Mouse (Mus musculus): ENCODE results near the gene Atad5.
"Not testable (repeated sequence)": the region's sequence is repeated elsewhere in the genome, so short reads cannot be mapped to it uniquely, and the experiment has no call there.

Atad5 gene

DNA sequence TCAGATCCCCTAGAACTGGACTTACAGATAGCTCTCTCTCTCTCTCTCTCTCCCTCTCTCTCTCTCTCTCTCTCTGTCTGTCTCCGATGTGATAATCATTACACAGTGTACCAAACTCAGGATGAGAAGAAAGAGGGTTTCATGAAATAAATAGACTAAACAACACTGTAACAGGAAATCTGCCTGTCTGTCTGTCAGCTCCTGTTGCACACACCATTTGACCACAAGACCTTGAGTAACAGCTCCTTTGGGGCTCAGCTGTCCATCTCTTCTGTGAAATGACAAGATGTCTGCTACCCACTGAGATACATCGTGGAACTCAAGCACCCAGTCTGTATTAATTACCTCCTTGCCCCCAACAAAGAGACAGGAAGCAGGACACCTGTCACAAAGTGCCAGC, 62.3 kb downstream of the Atad5 start:
- DNase-seq: no peak

DNA sequence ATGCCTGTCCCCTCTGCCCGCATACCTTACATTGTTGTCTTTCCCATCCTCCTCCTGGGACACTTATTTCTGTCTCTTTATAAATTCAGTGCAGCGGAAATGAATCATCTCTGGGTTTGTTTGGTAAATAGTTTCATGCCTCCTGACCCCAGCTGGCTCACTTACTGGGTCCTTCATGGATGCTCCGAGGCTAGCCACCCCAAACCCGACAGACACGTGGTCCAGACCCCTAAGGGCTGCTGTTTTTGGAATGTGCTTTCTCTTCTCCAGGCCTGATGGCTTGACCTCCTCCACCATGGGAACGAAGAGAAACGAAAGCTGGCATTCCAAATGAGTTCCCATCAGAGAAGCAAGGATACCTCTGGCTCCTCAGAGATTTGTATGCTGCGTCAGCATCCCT, 63.2 kb downstream of the Atad5 start:
- no peak for DNase-seq

DNA sequence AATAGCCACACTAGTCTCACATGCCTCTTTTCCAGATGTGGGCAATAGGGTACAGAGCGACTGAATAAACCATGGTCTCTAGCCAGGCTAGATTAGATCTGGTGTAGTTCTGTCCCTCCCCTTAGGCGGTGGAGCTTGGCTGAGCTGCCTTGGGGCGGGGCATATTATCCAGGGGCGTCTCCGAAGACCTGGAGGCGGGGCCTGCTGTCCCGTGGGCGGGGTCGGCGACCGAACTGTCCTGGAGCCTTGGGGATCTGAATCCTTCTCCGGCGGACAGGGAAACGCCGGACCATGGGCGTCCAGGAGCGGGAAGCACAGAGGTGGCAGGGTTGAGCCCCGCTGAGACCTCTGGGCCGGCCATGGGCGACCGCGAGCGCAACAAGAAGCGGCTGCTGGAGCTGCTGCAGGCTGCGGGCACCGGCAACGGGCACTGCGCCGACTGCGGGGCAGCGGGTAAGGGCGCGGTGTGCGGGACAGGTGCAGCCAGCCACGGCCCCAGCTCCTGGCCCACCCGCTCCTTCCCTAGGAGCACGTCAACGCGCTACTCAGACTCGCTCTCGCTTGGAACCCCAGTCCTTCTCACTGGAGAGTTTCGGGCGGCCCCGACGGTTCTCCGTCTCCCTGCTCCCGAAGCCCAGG, 64.8 kb downstream of the Atad5 start, which contains the start of gene Adap2:
Gene Adap2, plus strand, starts transcription at position 249 of the 639 bp plus-strand sequence.
- DNase-seq: peak; percentile 82 to 83

DNA sequence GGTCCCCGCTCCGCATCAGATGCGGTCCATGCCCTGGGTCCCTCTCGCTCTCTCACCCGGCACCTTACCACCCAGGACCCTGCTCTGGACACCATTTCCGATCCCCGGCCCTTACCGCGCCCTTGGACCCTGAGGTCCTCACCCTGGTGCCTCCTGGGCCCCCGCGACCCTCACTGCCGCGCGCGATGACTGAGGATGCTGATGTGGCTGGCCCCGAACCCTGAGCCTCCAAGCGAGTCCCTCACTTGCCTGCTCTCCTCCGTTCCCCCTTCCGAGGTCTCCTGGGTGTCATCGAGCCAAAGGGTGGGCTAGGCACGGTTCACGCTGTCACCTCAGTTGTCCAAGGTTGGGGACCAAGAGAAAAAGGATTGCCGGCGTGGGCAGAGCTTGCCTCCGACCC, 65.3 kb downstream of the Atad5 start:
- peak in 1 of 2 experiments; percentile 16 for DNase-seq

DNA sequence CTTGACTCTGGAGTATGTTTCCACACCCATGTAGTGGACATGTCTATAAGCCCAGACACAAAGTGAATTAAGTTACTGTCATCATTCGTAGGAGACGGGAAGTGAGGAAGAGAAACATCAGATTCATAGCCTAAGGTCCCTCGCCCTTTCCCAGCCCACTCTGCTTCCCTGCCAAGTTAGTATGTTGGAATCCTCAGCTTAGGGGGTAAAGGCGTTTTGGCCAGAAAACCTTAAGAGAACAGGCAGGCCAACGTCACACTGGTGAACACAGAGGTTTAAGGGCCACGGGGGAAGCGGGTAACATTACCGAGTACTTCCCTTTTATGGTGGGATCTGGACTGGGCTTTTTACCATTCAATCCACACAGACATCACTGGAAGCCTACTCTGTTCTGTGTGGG, 66.3 kb downstream of the Atad5 start:
- no peak for DNase-seq

DNA sequence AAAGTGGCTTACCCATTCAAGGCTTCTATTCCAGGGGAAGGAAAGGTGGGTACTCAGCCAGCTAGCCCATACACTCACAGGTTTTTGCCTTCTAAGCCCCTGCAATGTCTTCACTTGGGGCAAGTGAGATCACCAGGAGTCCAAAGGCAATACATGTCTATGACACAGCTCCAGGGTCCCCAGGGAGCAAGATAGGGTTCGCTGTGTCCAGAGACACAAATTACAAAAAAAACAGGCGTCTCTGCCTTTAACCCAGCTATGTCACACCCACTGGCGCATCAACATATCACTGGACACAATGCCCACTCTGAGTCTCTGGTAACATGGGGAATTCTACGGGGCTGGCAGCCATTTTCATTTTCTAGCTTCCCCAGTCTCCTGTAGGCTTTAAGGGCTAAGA, 66.8 kb downstream of the Atad5 start:
- DNase-seq: no peak

DNA sequence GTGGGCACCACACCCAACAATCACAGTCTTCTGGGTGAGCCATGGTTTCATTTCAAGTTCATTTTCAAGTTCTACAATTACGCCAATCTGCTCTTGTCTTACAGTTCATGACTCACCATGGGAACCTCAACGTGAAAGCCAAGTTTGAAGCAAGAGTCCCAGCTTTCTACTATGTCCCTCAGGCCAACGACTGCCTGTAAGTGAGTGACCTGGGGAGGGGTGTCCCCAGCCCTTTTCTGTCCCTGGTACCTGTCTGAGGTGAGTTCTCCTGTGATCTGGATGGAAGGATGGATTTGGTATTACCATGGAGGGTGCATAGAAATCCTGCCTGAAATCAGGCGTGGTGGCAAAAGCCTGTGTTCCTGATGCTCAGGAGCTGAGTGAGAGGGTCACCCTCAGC, 67.6 kb downstream of the Atad5 start:
- DNase-seq: no peak

DNA sequence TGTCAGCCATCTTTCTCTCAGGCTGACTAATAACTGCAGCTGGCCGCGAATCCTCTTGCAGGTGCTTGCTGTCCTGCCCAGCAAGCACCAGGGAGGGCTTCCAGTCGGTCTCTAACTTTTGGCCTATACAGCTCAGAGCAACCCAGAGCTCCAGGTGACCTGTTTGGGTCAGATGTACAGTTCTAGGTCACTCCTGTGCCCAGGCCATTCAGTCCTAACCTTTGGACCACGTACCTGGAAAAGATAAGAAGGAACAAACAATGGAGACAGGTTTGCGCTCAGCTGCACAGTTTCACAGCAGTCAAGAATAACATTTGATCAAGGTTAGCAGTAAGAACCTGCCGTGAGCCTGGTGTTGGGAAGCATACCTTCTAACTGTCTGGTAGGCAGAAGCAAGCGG, 69.8 kb downstream of the Atad5 start:
- DNase-seq: no peak

DNA sequence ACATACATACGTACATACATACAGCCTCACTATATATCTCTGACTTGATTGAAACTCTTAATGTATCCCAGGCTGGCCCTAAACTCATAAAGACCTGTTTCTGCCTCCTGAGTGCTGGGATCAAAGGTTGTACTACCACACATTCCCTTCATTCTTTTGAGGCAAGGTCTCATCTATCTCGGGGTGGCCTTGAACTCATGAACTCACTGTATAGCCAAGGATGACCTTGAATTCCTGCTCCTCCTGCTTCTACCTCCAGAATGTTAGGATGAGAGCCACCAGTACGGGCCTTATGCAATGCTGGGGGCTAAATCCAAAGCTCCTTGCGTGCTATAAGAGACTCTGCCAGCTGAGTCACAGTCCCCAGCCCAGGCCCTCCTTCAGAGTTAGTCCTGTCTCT, 71.8 kb downstream of the Atad5 start:
- no peak for DNase-seq

DNA sequence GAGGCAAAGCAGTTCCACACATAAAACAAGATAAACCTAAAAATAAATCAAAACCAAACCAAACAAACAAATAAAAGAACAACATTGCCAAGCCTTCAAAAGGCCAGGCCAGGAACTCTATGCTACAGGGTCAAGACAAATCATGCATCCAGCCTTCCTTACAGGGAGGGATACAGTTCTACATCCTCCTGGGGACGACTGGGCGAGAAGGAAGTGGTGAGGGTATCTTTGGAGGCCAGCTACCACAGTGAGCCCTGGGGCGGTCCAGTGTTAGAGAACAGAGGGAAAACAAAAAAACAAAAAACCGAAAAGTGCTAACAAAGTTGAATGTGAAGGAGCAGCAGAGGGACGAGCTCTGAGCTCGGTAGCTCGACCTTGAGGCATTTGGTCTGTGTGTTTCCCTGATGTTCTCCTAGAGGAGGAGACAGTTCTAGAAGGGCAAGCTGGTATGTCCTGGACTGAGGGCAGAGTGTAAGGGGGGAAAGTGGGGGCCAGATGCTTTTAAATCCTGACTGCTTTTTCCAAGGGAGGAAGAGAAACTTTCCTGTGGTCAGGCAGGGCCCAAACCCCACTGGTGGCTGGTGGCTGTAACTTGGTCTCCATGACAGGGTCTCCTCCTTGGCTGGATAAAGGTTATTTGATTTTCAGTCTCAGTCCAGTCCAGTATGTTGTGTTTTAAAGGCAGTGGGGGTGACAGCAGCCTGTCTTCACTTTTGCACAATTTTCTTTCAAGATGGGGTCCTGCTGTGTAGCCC, 74.3 kb downstream of the Atad5 start:
- no peak for DNase-seq

DNA sequence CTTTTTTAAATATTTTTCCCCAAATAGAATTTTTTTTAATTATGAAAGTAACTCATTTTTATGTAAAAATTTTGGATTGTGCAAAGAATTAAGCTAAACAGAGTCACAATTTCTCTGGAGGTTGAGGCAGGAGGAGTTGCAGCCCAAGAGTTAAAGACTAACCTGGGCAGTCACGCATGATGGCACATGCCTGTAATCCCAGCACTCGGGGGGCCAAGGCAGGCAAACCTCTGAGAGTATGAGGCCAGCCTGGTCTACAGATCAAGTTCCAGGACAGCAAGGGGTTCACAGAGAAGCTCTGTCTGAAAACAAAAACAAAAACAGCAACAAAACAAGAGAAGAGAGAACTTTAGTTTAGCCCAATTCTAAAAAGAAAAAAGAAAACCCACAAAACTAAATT, 75.0 kb downstream of the Atad5 start:
- no peak for DNase-seq

DNA sequence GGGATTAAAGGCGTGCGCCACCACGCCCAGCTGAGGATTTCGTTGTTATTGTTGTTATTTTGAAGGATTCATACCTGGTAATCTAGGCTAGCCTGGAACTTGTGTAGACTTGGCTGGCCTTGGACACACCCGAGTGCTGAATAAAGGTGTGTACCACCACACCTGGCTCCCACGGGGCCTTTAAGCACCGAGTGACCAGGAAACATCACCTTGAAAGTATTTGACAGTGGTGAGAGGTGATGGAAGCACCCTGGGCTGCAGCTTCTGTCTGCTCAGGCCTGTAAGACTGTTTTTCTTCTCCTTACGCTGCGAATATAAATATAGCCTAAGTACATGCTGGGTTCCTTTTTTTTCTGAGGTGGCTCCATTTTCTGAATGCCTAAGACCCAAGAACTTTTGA, 78.9 kb downstream of the Atad5 start:
- no peak for DNase-seq

DNA sequence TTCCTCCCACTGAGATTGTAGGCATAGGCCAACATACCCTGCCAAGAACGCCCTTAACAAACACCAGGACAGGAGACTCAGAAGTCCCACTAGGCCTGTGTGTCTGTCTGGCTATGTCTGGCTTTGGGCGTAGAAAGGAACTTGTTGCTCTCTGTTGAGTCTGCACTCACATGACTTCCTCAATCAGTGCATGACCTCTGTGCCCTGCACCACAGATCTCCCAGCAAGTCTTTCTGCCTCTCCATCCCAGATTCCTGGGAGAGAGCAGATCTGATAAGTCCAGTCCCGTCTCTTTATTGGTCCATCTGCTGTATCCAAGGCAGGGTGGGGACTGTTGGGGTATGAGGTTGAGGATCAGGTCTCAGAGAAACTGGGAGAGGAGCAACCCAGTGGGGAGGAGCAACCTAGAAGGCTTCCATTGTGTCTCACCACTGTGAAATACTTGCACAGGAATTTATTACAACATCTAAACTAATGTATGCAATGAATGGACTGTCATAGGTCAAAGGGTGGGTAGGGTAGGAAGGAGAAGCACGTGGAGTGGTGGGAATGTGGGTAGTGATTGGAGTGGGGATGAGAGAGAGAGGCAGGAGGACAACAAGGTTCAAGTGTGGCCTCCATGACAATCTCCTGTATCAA, 79.5 kb downstream of the Atad5 start:
- DNase-seq: no peak

DNA sequence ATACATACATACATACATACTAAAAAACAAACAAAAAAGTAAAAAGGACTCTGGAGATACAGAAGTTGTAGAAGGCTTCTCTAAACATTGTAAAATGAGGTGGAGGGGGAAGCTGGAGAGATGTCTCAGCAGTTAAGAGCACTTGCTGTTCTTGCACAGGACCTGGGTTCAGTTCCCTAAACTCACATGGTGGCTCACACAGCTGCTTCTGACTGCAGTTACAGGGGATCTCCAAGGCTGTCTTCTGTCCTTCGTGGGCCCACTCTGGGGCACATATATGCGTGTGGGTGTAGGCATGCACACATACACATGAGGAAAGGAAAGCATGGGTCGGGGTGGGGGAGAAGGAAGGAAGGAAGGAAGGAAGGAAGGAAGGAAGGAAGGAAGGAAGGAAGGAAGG, 80.4 kb downstream of the Atad5 start:
- no peak for DNase-seq

DNA sequence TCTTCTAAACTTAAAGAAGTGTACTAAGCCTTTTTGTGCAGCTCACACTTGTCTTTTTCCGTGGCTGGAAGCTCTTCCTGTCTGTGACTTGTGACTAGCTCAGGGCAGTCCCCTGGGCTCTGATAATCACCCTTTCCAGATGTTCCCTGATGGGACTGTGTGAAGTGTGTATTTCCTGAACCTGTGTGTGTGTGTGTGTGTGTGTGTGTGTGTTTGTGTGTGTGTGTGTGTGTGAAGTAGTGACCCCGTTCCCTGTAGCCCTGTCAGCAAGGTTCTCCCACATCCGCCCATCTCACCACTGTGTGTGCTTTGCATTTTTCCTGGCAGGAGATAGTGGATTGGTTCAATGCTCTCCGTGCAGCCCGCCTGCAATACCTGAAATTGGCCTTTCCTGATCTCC, 81.2 kb downstream of the Atad5 start:
- no peak for DNase-seq

DNA sequence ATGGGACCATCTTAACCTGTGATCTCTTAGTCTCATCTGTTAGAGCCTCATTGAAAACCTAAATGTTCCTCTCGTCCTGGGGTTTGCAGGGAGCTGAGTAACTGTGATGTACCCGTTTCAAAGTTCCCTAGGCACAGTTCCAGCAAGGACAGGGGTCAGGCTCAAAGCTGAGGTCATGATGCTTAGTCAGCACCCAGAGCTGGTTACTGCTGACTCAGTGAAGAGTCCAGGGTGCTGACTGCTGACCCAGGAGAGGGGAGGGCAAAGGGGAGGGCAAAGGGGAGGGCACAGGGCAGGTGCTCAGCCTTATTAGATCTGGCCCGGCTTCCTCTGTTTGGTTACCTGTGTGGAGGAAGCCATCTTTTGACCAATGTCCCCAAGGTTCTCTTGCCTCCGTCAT, 82.7 kb downstream of the Atad5 start:
- no peak for DNase-seq

DNA sequence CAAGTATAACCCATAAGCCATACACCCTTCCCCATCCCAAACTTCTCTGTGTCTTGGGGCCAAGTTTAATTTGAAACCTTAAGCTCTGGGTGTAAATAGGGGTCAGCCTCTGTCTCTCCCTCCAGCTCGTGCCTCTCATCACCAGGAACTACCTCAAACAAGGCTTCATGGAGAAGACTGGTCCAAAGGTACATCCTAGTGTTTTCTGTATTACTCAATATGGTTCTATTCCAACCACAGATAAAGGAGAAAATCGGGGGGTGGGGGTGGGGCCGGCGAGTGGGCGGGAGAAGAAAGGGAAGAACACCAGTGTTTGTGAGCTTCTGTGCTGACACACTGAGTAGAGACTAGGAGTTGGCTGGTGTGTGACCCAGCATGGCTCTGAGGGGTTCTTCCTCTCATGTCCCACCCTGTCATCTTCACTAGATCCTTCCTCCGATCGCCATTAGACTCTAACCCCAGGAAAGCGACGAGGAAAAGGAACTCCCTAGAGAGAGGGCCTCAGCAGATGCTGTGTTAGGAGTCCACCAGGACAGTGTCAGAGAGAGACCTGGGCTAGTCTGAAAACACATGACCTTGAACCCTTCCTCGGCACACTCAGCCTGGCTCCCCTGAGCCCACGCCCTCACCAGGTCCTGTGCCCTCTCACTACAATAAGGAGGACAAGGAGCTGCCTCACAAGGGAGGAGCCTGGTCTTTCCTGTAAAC, 84.9 kb downstream of the Atad5 start:
- DNase-seq: no peak

DNA sequence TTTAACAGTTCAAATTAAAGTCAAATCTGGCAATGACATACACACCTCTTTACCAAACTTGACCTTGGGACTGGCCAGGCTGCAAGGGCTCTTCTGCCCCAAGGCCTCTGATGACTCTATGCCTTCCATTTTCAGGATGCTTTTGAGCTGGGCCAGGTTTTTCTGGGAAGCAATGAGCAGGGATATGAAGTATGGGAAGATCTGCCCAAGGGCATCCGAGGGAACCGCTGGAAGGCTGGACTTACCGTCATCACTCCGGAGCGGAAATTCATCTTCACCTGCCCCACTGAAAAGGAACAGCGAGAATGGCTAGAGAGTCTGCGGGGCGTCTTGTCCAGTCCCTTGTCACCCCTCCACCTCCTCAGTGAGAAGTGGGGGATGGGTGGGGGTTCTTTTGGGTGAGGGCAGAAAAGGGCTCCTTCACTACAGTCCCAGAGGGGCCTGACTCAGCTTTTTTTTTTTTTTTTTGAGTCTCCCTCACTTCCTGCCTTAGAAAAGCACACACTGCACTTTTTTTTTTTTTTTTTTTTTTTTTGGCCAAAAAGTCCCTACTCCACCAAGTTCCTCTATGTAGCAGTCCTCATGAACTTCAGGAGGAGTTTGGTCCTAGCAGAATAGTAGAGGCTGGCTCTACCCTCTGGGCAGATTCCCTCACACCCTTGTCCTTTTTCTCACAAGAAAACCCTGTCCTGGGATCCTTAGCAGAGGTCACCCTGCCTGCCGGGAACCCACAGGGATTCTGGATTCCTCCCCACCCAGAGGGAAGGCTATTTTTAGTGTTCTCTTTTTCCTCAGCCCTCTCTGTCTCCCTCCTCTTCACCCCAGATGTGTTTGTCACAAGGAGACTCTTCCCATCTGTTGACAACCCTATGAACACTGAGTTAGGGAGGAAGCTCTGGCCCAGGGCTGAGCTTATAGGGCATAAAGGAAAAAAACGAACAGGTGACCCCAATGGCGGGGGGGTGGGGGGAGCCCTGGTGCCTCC, 88.0 kb downstream of the Atad5 start:
- no peak for DNase-seq

DNA sequence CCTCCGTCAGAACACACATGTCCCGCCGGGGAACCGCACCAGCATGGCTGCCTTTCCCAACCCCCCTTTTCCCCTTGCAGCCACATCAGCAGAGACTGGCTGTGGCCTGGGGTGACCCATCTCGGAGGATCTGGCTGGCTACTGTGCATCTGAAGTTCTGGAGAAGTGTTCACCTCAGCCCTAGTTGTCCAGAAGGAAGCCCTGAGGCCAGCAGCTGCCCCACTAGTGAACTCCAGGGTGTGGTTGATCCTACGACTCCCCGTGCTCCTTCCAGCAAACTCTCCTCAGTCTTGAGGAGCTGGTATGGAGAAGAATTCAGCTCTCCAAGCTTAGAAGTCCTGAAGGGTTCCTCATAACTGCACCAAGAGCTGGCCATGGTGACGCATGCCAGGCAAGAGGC, 89.1 kb downstream of the Atad5 start:
- no peak for DNase-seq

DNA sequence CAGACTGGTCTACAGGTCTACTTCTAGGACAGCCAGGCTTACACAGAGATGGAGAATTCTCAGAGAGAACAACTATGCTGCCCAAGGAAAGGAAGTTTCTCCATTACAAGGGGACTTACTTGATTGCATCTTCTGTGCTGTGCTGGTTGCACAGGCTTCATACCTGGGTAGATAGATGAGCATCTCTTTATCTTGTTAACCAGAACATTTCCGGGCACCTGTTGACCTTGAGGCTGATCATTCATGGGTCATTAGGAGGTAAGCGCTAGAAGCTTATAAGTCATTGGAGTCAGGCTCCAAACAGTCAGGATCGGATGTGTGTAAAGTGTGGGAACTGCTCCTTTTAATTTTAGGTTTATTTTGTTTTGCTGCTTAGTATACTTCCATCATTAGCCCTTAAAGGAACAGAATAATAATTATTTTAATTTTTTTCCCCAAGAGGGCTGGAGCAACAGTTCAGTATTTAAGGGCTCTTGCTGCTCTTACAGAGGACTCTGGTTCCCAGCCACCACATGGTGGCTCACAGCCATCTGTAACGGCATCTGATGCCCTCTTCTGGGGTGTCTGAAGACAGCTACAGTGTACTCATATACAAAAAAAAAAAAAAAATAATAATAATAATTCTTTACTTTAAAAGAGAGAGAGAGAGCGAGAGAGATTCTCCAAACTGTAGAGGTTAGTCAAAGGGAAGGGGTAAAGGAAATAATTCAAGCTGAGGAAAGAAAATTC, 92.0 kb downstream of the Atad5 start:
- DNase-seq: no peak

DNA sequence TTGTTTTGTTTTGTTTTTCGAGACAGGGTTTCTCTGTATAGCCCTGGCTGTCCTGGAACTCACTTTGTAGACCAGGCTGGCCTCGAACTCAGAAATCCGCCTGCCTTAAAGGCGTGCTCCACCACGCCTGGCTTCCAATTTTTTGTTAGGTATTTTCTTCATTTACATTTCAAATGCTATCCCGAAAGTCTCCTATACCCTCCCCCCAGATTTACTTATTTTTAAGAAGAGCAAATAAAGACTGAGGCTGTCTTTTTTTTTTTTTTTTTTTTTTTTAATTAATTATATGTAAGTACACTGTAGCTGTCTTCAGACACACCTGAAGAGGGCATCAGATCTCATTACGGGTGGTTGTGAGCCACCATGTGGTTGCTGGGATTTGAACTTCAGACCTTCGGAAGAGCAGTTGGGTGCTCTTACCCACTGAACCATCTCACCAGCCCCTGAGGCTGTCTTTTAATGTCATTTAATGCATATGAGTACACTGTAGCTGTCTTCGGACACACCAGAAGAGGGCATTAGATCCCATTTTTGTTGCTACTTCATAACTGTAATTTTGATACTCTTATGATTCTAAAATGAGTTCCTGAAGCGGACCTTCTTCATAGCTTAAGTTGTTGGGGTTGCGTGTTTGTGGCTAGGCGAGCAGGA, 94.0 kb downstream of the Atad5 start:
- DNase-seq: not testable (repeated sequence)

Data from thymus, postnatal 36 days (tissue).